Mouse (Mus musculus) ES-E14 (cell line): Measurements from ENCODE around the gene E130208F15Rik.

ENCODE experiments used
- HCFC1 ChIP-seq: IDR thresholded peaks from 2 replicates; pipeline ENCODE4 v1.6.1; 2012; ENCODE audit warnings: low read length, inconsistent platforms, borderline replicate concordance; ENCODE audit not compliant: insufficient read depth
- MAFK ChIP-seq: IDR thresholded peaks from 2 replicates; pipeline ENCODE4 v1.6.1; 2014; ENCODE audit warnings: mild to moderate bottlenecking, low read depth, low read length, inconsistent platforms; ENCODE audit not compliant: insufficient read depth
- ZC3H11A ChIP-seq: IDR thresholded peaks from 2 replicates; pipeline ENCODE4 v1.6.1; 2012; ENCODE audit warnings: low read depth, mild to moderate bottlenecking, inconsistent platforms, low read length, borderline replicate concordance
- ZNF384 ChIP-seq: IDR thresholded peaks from 2 replicates; pipeline ENCODE4 v1.6.1; 2012; ENCODE audit warnings: low read depth, low read length, inconsistent platforms

GRCm38 (mm10) chr7:30322285-30322667 lies 736 bp downstream of the E130208F15Rik start:
- TF ChIP-seq ZC3H11A (no peak), HCFC1 (no peak; the same call in 1 of the 2 replicates), MAFK (no peak), ZNF384 (no peak)
